Mouse (Mus musculus) embryo, embryonic 10 days (tissue): ENCODE data around the gene Usp24.

Experiments used
- DNase-seq: peaks from one replicate; pipeline ENCODE4 v3.0.0-alpha.2; 2015; ENCODE audit warnings: low spot score

Usp24 gene

DNA sequence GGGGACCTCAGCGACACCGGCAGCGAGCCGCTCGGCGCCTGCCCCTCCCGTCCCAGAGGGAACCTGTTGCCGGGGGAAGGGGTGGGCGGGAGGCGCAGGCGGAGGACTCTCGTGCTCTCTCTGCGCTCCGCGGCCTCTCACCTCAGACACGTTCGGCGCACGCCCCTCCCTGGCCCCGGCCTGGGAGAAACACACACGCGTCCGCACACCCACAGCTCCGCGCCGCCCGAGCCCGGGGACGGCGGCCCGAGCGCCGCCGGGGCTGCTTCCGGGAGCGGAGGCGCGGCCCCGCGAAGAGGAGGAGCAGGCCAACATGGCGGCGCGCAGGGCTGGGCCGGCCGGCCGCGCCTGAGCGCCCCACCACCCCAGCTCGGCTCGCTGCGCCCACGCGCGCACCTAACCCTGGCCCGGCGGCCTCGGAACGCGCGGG is at the start of gene Usp24:
Usp24 (plus strand) TSS at position 293 of the 430 bp plus-strand sequence.
- DNase-seq = peak; percentile 68

DNA sequence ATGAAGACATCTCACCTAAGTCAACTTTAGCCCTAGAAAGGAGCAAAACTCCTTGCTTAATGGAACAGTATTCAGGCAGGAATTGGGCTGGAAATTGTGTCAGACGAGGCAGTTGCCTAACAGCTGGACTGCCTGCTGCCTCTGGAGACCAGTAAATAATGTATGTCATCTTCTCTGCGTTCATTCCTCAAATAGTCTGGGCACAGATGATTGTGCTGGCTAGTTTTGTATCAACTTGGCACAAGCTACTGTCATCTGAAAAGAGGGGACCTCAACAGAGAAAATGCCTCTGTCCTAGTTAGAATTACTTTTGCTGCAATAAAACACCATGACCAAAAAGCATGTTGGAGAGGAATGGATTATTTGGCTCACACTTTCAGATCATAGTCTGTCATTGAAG is 39.1 kb upstream of the Usp24 start:
- DNase-seq = no peak

DNA sequence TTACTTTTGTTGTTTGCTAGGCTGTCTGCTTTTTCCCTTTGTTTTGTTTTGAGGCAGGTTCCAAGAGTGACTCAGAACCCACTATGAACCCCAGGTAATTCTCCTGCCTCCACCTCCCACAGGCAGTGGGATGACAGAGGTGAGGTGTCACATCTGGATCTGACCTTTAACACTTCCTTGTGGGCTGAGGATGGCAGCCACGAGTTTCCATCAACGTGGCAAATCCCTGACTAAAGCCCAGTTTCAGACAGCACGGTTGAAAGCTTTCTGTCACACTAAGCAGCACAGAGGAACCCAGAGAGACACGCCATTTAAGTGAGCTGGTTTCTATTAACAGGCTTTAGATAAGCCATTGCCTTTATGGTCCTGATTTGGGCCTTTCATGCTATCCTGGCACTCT is 36.8 kb upstream of the Usp24 start:
- no peak for DNase-seq

DNA sequence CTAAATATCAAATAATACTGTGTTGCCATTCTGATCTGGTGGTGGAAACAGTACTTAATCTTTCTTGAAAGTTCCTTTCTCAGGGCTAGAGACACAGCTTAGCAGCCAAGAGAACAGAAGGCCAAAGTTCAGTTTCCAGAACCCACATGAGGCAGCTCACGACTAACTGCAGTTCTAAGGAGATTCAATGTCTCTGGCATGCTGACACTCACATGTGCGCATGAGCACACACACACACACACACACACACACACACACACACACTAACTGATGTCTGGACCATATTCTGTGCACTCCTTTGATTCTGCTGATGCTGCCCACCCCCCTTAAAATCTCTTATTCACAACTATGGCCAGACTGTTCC is 34.9 kb upstream of the Usp24 start:
- no peak for DNase-seq

DNA sequence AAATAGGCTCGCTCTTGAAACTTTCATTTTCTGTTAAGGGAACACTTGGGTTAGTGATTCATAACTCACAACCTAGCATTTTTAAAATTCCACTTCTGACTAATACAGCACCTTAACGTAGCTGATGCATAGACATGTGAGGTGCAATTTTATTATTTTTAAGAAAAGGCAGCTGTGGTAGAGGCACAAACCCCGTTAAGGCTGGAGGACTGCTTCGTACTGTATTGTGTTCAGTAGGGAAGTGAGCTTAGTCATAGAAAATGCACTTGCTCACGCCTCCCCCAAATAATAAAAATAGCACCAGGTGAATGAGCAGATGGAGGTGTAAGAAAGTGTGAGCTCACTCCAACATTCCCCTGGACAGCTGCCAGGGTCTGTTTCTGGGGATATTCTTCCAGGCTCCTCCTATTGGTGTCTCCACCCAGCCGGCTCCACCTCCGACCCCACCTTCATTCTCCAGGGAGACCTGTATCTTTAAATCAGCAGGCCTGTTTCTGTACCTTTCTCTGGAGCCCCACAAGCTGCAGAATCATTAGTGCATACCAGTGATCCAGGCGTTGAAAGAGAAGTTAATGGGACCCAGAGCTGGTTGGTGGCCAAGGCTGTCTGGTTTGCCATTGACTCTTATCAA is 34.4 kb upstream of the Usp24 start:
- DNase-seq = no peak

DNA sequence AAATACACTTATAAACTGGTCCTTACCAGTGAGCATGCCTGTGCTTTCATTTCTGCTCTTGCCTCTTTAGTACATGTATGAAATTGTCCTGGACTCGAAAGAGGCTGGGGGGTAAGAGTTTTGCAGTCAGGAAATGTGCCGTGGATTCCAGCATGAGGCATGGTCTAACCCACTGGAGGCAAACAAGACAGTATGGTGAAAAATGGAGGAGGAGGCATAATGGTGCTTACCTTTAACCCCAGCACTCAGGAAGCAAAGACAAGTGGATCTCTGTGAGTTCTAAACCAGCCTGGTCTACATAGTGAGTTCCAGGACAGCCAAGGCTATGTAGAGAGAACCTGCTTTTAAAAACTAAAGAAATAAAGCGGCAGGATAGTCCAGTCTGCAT is 33.9 kb upstream of the Usp24 start:
- no peak for DNase-seq

DNA sequence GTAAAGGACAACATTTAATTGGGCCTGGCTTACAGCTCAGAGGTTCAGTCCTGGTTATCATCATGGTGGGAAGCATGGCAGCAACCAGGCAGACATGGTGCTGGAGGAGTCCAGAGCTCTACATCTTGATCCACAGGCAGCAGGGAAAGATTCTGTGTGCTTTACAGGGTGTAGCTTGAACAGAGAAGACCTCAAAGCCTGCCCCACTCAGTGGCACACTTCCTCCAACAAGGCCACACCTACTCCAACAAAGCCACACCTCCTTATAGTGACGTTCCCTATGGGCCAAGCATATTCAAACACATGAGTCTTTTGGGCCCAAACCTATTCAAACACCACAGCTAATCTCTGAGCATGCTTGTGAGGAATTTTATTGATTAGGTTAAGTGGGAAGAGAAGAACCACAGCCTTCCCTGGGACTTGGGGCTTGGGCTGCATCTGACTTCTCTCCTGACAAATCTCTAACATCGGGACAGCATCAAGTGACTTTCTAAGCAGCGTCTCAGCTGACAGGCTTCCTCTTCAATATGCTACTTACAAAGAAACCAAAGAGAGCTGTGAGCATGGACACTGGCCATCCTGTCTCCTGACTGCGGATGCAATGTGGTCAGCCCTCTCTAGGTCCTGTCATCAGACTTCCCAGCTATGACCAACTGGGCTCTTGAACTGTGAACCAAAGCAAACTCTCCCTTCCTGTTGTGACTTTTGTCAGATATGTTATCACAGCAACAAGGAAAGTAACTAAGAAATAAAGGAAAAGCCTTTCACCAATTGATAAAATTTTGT is 28.9 kb upstream of the Usp24 start:
- DNase-seq = no peak

DNA sequence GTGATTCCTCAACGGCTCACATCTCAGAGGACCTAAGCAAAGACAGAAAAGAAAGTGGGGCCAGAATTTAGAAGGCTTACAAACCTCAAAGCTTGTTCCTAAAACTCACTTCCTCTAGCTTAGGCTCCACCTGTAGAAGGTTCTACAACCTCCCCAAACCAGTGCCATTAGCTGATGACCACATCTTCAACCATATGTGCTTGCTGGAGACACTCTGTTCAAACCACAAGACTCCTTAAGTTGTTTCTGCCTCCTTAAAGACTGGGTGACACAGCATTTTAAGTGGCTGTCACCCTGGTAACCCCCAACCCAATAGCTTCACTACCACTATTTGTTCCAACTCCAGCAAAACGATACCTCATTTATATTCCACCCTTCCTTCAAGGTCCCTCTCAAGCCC is 25.8 kb upstream of the Usp24 start:
- DNase-seq = no peak

DNA sequence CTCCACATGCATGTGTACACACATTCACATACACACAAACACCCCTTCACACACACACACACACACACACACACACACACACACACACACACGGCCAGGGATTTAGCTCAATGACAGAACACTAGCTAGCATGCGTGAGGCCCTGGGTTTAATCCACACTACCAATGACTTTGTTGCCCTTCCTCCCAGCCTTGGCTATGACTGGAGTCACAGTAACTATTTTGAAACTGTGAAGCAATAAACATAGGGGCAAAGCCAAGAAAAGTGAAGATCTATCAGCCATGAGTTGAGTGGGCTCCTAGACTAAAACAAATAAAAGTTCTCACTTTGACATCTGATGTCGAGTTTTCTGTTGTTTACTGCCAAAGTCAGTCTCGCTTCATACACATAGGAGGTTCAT is 23.2 kb upstream of the Usp24 start:
- DNase-seq = no peak

DNA sequence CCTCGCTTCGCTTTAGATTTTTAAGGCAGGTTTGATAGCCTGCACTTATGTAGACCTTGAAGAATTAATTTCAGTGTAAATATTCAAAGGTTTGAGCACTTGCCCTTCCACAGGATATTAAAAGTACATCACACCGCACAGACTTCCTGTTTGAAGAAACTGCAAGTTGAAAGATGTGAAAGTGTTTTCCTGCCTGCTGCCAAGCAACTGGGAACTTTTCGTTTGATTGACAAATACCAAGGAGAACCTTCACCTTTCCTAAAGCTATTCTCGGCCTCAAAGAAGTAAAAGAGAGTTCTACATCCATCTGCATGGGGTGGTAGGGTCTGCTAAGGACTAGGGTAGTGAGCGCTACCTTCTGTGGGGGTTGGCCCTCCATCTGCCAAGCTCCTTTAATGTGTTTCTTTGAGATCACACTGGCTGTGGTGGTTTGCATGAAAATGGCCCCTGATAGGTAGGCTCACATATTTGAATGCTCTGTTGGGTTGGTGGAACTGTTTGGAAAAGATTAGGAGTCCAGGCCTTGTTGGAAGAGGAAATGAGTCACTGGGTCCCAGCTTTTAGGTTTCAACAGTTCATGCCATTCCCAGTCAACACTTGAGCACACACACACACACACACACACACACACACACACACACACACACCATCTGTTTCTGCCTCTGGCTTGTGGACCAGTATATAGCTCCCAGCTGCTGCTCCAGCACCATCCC is 22.5 kb upstream of the Usp24 start:
- no peak for DNase-seq

DNA sequence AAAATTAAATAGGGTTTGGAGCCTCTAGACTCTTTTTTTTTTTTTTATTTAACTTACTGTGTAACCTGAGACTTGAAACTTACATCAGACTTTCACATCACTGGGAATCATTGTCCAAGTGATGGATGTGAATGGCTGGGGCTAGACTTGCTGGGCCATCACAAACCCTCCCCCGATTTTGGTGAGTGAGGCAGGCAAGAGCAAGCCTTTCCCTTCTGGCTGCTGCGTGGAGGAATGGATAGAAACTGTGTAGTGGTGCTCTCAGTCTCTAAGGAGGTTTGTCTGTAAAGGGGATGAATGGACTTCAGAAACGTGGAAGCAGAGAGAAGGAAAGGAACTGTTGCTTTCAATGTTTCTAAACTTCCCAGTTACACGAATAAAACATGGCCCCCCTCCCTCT is 20.3 kb upstream of the Usp24 start:
- peak; percentile 37 for DNase-seq

DNA sequence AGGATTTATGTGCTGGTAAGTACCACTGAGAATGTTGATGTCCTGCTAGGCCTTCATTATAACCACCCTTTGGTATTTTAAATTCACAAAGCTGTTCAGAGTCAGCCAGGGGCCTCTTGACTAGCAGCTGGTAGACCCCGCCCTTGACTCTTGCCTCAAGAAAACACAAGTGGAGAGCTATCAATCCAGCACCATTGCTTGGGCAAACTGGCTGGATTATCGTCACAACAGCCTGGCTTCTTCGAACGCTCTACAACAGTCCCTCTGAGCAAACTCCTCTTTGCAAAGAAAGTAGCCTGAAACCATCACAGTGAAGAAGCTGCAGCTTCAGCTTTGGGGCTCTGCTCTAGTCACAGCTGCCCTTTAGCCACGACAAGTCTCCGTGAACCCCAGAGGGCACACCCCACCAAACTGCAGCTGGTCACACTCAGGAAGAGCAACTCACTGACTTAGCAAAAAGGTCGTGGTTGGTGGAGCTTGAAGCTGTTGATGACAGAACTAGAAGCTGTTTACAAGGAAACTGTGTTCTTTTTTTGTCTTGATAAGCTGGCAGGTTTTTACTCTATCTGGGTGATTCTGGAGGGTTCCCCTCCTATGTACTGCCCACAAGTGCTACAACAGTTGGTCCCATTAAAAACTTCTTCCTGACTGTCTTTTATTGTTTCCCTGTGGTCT is 19.5 kb upstream of the Usp24 start:
- DNase-seq = no peak

DNA sequence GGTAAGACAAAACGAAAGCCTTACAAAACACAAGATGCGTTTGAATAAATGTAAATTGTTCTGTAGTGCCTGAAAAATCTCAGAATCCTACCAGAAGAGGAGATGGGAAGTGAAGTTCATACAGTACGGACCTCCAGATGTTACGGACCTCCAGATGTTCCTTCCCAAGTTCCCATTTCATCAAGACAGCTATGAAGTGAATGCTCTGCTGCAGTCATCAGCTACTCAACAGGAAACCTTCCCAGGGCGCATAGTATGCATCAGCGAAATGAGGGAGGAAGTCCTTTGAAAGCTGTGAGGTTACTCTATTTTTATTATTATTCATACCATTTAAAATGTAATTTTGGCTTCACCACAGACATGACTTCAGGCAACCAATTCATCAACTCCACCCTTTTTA is 14.7 kb upstream of the Usp24 start:
- DNase-seq = no peak

DNA sequence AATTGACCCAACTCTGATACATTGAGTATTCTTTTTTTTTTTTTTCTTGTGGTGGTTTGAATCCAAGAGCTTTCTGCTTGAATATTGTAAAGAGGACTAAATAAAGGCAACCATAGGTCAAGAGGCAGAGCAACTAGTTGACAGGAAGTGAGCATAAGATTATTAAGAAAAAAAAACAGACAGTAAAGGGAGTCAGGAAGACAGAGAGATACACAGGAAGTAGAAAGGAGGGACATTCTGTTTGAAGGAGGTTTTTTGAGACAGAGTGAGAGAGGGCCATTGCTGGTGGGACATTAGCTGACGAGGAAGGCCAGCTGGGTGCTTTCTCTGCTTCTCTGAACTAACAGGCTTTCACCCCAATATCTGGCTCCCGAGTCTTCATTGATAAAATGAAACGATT is 7.9 kb upstream of the Usp24 start:
- DNase-seq = no peak

DNA sequence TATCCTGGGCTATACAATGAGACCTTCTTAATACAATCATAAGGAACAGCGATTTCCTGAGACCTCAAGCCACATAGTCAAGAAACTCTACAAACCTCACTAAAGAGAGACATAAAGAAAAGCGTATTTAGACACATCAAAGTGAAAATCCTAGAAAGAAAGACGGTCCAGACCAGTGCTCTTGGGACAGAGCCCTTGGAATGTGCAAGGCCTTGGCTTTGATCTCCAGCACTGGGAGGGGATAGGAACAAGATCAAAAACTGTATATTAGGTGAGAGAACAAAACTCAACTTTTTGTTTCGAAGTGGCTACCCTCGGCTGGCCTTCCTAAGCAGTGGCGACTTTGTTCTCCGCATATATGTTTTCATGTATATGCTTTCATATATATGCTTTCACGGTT is 3.4 kb upstream of the Usp24 start:
- no peak for DNase-seq

DNA sequence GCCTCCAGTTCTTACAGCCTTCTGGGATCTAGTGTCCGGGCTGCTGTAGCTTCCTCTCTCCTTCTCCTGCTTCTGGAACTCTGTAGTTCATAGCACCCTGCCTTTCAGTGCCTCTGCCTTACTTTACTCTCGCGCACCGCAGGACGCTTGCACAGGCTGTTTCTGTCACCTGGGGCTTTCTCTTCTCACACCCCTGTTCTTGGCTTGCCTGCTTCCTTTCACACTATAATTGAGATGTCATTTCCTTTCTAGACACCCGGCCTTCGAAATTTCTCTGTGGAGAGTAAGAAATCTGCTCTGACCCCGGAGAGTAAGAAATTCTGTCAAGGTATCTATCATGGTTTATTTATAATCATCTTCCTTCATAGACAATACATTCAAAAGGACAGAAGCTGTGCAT is 2.9 kb upstream of the Usp24 start:
- DNase-seq = no peak

DNA sequence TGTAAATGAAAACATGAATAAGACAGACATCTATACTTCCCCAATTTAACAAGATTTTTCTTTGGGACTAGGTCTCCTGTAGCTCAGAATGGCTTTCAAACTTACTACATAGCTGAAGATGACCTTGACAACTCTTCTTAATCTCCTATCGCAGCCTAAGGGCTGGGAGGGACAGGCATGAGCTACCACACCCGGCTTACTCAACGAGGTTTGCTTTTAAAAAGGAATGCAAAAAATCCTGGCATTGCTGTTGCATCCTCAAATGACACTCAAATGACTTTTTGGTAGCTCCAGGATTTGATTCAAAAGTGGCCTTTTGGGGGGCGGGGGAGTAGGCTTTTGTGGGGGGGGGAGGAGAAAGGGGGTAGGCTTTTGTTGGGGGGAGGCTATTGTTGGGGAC is 2.1 kb upstream of the Usp24 start:
- DNase-seq = no peak

DNA sequence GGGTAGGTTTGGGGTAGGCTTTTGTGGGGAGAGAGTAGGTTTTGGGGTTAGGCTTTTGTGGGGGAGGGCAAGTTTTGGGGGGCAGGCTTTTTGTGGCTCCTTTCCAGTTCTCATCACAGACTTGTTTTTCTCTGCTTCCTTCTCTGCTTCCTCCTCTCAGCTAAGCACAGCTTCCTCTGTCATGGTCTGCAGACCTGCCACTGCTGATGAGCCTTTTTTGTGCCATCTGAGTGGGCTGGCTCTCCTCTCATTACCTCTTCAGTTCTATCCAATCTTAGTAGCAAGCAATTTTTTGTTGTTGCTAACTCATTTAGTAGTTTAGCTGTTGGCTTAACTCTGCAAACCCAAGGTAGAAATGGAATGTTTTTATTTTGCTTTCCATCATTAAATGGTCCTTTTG is 1.7 kb upstream of the Usp24 start:
- no peak for DNase-seq

DNA sequence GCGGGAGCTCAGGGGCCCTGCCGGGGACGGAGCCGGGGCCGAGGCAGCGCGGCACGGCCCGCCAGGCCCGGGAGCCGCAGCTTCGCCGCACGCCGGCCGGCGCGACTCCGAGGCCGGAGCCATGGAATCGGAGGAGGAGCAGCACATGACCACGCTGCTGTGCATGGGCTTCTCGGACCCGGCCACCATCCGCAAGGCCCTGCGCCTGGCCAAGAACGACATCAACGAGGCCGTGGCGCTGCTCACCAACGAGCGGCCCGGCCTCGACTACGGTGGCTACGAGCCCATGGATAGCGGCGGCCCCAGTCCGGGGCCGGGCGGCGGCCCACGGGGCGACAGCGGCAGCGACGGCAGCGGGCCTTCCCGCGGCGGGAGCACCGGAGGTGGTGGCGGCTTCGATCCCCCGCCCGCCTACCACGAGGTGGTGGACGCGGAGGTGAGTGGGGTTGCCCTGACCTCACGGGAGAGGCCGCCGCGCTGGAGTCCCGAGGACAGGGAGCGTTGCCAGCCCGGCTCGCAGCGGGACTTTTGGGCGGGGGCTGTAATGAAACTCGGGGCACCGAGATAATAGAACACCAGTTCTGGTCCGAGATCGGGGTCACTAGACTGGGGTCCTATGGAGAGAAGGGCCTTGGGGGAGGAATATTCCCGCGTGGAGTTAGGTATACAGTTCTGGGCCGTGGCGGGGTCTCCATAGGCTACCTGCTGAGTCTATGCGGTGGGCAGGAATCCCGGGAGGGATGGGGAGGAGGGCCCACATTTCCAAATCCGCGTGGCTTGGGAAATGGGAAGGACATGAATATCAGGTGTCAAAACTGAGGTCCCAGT is 552 bp downstream of the Usp24 start:
- peak; percentile 44 for DNase-seq

DNA sequence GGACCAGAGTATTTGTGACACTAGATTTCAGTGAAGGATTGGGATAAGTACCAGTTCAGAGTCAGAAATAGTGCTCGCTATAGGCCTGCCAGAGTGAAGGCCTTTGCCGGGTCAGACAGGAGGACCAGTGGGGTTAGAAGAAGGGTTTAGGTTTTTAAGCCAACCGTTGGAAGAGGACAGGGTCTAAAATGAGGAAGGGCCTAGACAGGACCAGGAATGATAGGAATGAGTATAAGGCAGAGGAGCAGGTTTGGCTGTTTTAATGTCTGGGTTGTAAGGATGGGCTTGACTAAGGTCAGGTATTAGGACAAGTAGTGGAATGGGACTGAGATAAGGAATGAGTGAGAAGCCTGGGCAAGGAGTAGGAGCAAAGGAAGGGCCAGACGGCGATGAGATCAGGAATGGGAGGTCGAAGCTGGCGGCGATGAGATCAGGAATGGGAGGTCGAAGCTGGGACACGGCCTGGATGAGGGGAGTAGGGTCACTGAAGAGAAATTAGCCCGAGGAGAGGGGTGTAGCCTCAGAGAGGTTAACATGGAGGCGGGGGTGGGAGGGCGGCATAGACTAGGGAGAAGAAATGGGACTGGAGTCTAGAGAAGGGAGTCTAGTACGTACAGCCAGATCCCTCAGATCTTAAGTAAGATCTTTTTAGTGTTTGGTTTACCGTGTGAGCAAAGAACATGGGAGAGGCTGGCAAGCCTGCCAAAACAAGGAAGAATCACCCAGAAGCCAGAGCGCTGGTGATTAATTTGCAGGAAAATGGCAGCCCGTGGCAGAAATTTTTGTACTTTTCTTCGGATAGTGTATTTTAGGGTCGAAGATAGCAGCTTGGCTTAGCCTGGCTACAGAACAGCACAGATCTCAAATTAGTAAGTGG is 1.4 kb downstream of the Usp24 start:
- peak; percentile 62 for DNase-seq

DNA sequence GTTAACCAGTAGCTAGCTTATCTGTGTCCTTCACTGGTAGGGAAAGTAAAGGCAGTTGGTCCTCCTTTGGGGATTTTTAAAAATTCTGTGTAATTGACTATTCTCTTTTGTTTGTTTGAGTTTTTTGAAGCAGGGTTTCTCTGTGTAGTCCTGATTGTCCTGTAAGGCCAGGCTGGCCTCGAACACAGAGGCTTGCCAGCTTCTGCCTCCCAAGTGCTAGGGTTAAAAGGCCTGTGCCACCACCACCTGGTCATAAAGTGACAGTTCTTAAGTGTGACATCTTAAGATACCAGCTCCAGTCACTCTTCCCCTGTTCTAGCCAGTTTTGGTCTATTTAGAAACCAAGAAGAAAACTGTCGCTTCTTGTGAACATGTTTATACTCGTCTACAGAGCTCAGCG is 2.2 kb downstream of the Usp24 start:
- no peak for DNase-seq
